Comparison of ENCODE assay signal across 9 mouse cellular contexts in genomic region chr1:58956229-58956628, GRCm38 (mm10). TPM values are rescaled to one million over a fixed set of nuclear protein-coding genes. Genes with fewer than 3 reads are reported as not detected.
DNase-seq lines count a peak whose midpoint lies in the region; ATAC-seq and TF ChIP-seq lines count a peak whose summit lies in the region.
"Had no signal": no experiment of that assay in that cellular context is flagged by ENCODE, and none has a peak within 500 bp of the region (broad histone marks: within the 10 kb centered on the region; RNA-seq: fewer than 3 reads in every experiment).

No protein-coding gene starts in this region.

- ATAC-seq in heart, postnatal 0 days (ENCODE audit: insufficient read depth, low read depth): no peak
- ATAC-seq in lung, embryonic 16.5 days (ENCODE audit: low read depth): peak; percentile 63

- no peak overlapping the region for H3K9ac ChIP-seq in heart, postnatal 0 days (replicated peaks; ENCODE audit: low read depth, low read length)
- H3K9ac ChIP-seq in lung, embryonic 16.5 days (ENCODE audit: low read length): no peak overlapping the region

- 59% methylated on average over 9 of the region's 9 CpGs for WGBS in heart, postnatal 0 days
- WGBS in lung, embryonic 16.5 days: 64% methylated on average over 9 of the region's 9 CpGs

- DNase-seq in heart, adult 18-20 months: peak; percentile 38 to 52
- DNase-seq in heart, postnatal 14 days: no peak
- peak; percentile 21 for DNase-seq in heart, postnatal 0 days (ENCODE audit: low spot score)
- DNase-seq in thymus, postnatal 0 days (ENCODE audit: low spot score): peak; percentile 82
- DNase-seq in embryo, embryonic 10 days (ENCODE audit: low spot score): no peak
- DNase-seq in embryo, embryonic 11 days: no peak
- DNase-seq in cerebellum, adult 11 months: no peak
- DNase-seq: gastrocnemius, postnatal 14 days had no signal

- no peak overlapping the region for H3K4me2 ChIP-seq in heart, postnatal 0 days (ENCODE audit: low read depth, low read length)
- H3K4me2 ChIP-seq in lung, embryonic 16.5 days (ENCODE audit: low read depth, low read length): no peak overlapping the region

- intact Hi-C loops in heart, postnatal 14 days (cut with DNase I): no loop called here

- H3K9me3 ChIP-seq in heart, postnatal 0 days (replicated peaks; ENCODE audit: control insufficient read depth, low read length): no peaks in the 10 kb centered on the region
- no peaks in the 10 kb centered on the region for H3K9me3 ChIP-seq in lung, embryonic 16.5 days (ENCODE audit: control insufficient read depth, low read length)

- peaks cover 83% of the 10 kb centered on the region for H3K4me1 ChIP-seq in heart, postnatal 0 days (ENCODE audit: control insufficient read depth, insufficient read depth)
- H3K4me1 ChIP-seq in lung, embryonic 16.5 days (replicated peaks; ENCODE audit: control insufficient read depth, insufficient read depth, low read length): peaks cover 15% of the 10 kb centered on the region

- H3K36me3 ChIP-seq in heart, postnatal 0 days (replicated peaks; ENCODE audit: control insufficient read depth, insufficient read depth, low read length): no peaks in the 10 kb centered on the region
- no peaks in the 10 kb centered on the region for H3K36me3 ChIP-seq in lung, embryonic 16.5 days (ENCODE audit: control insufficient read depth, insufficient read depth, low read length)

- H3K4me3 ChIP-seq in heart, postnatal 0 days (ENCODE audit: low read depth, low read length): no peak overlapping the region
- H3K4me3 ChIP-seq in lung, embryonic 16.5 days (ENCODE audit: low read length): no peak overlapping the region

- H3K27me3 ChIP-seq in heart, postnatal 0 days (ENCODE audit: control insufficient read depth, insufficient read depth, low read length): no peaks in the 10 kb centered on the region
- H3K27me3 ChIP-seq in lung, embryonic 16.5 days (ENCODE audit: control insufficient read depth, insufficient read depth, low read depth, low read length): no peaks in the 10 kb centered on the region

- H3K27ac ChIP-seq in heart, postnatal 0 days (ENCODE audit: low read depth): no peak overlapping the region
- no peak overlapping the region for H3K27ac ChIP-seq in lung, embryonic 16.5 days (ENCODE audit: low read length)

- TF ChIP-seq CTCF in heart, postnatal 0 days (IDR thresholded peaks at IDR 0.05; ENCODE audit: low read depth): no peak

- no peak for TF ChIP-seq EP300 in heart, postnatal 0 days (IDR thresholded peaks at IDR 0.05; ENCODE audit: low read depth)

RNA-seq across cellular contexts. Expression of gene Trak2, which starts 17.0 kb away (rescaled TPM):
- total RNA-seq in heart, adult 18-20 months (2021): 100 to 1,000 TPM; 187 to 225 TPM
- 100 to 1,000 TPM; 154 to 179 TPM for total RNA-seq in heart, postnatal 14 days (2021)
- 87.2 and 117 TPM in 2 replicates for total RNA-seq in heart, postnatal 0 days (2014; rRNA removed; ENCODE audit: low replicate concordance)
- 26.9 and 32.7 TPM in 2 replicates for polyA plus RNA-seq in heart, postnatal 0 days (2015; fragmentation: Nextera tagmentation; extraction: Ambion mirVana)
- polyA plus RNA-seq in lung, embryonic 16.5 days (2015; fragmentation: Nextera tagmentation; extraction: Ambion mirVana): 13.6 and 14.0 TPM in 2 replicates
- polyA plus RNA-seq in thymus, postnatal 0 days (2015; fragmentation: Nextera tagmentation; extraction: Ambion mirVana): 13.2 and 13.5 TPM in 2 replicates

RNA-seq across cellular contexts. Expression of gene Stradb, which starts 17.1 kb away (rescaled TPM):
- total RNA-seq in heart, adult 18-20 months (2021): 10 to 100 TPM; 63.9 to 85.2 TPM
- total RNA-seq in heart, postnatal 14 days (2021): 10 to 100 TPM; 35.1 to 40.0 TPM
- total RNA-seq in heart, postnatal 0 days (2014; rRNA removed; ENCODE audit: low replicate concordance): 9.7 and 22.7 TPM in 2 replicates
- polyA plus RNA-seq in heart, postnatal 0 days (2015; fragmentation: Nextera tagmentation; extraction: Ambion mirVana): 25.1 and 27.4 TPM in 2 replicates
- 21.9 and 23.7 TPM in 2 replicates for polyA plus RNA-seq in lung, embryonic 16.5 days (2015; fragmentation: Nextera tagmentation; extraction: Ambion mirVana)
- 28.6 and 30.6 TPM in 2 replicates for polyA plus RNA-seq in thymus, postnatal 0 days (2015; fragmentation: Nextera tagmentation; extraction: Ambion mirVana)

Comparison
In these comparisons a context has a peak if more than half of its experiments do, and no peak if none do; other contexts are left out.
1. DNase-seq: peak in heart, adult 18-20 months (2 of 2), heart, postnatal 0 days (single experiment) and thymus, postnatal 0 days (single experiment); none in heart, postnatal 14 days (0 of 2), embryo, embryonic 10 days (single experiment), embryo, embryonic 11 days (single experiment) and cerebellum, adult 11 months (single experiment).